Mouse (Mus musculus): ENCODE measurements around the gene Adcy5. TPM values are rescaled to one million over a fixed set of nuclear protein-coding genes. Genes with fewer than 3 reads are reported as not detected.

Adcy5 gene
- total RNA-seq, 1 experiment from 2014 or later: not detected

- no peak for ATAC-seq (replicated peaks; ENCODE audit: insufficient number of reproducible peaks, low FRiP score, low TSS enrichment, poor library complexity, severe bottlenecking)
Observed at GRCm38 (mm10) chr16:35154245-35154640, 434 bp upstream of the Adcy5 start.

- no peak for ATAC-seq (replicated peaks; ENCODE audit: insufficient number of reproducible peaks, low FRiP score, low TSS enrichment, poor library complexity, severe bottlenecking)
Observed at GRCm38 (mm10) chr16:35155391-35156305, 971 bp downstream of the Adcy5 start.

GRCm38 (mm10) chr16:35156306-35156695 is 1.6 kb downstream of the Adcy5 start:
- ATAC-seq (replicated peaks; ENCODE audit: insufficient number of reproducible peaks, low FRiP score, low TSS enrichment, poor library complexity, severe bottlenecking): no peak

GRCm38 (mm10) chr16:35156832-35157231 is 2.2 kb downstream of the Adcy5 start:
- no peak for ATAC-seq (replicated peaks; ENCODE audit: insufficient number of reproducible peaks, low FRiP score, low TSS enrichment, poor library complexity, severe bottlenecking)

GRCm38 (mm10) chr16:35159532-35159931 is 4.9 kb downstream of the Adcy5 start:
- no peak for ATAC-seq (replicated peaks; ENCODE audit: insufficient number of reproducible peaks, low FRiP score, low TSS enrichment, poor library complexity, severe bottlenecking)

GRCm38 (mm10) chr16:35159991-35160390 is 5.3 kb downstream of the Adcy5 start:
- no peak for ATAC-seq (replicated peaks; ENCODE audit: insufficient number of reproducible peaks, low FRiP score, low TSS enrichment, poor library complexity, severe bottlenecking)

- ATAC-seq (replicated peaks; ENCODE audit: insufficient number of reproducible peaks, low FRiP score, low TSS enrichment, poor library complexity, severe bottlenecking): no peak
Observed at GRCm38 (mm10) chr16:35164361-35165224, 9.9 kb downstream of the Adcy5 start.

- ATAC-seq (replicated peaks; ENCODE audit: insufficient number of reproducible peaks, low FRiP score, low TSS enrichment, poor library complexity, severe bottlenecking): no peak
Observed at GRCm38 (mm10) chr16:35165361-35165760, 10.7 kb downstream of the Adcy5 start.

GRCm38 (mm10) chr16:35165788-35166187 is 11.1 kb downstream of the Adcy5 start:
- no peak for ATAC-seq (replicated peaks; ENCODE audit: insufficient number of reproducible peaks, low FRiP score, low TSS enrichment, poor library complexity, severe bottlenecking)

- ATAC-seq (replicated peaks; ENCODE audit: insufficient number of reproducible peaks, low FRiP score, low TSS enrichment, poor library complexity, severe bottlenecking): no peak
Observed at GRCm38 (mm10) chr16:35169431-35169830, 14.8 kb downstream of the Adcy5 start.

- ATAC-seq (replicated peaks; ENCODE audit: insufficient number of reproducible peaks, low FRiP score, low TSS enrichment, poor library complexity, severe bottlenecking): no peak
Observed at GRCm38 (mm10) chr16:35172195-35172594, 17.5 kb downstream of the Adcy5 start.

- ATAC-seq (replicated peaks; ENCODE audit: insufficient number of reproducible peaks, low FRiP score, low TSS enrichment, poor library complexity, severe bottlenecking): no peak
Observed at GRCm38 (mm10) chr16:35178516-35178915, 23.8 kb downstream of the Adcy5 start.

- ATAC-seq (replicated peaks; ENCODE audit: insufficient number of reproducible peaks, low FRiP score, low TSS enrichment, poor library complexity, severe bottlenecking): no peak
Observed at GRCm38 (mm10) chr16:35179082-35179481, 24.4 kb downstream of the Adcy5 start.

- ATAC-seq (replicated peaks; ENCODE audit: insufficient number of reproducible peaks, low FRiP score, low TSS enrichment, poor library complexity, severe bottlenecking): no peak
Observed at GRCm38 (mm10) chr16:35183161-35183560, 28.5 kb downstream of the Adcy5 start.

- ATAC-seq (replicated peaks; ENCODE audit: insufficient number of reproducible peaks, low FRiP score, low TSS enrichment, poor library complexity, severe bottlenecking): no peak
Observed at GRCm38 (mm10) chr16:35188111-35188510, 33.4 kb downstream of the Adcy5 start.

- no peak for ATAC-seq (replicated peaks; ENCODE audit: insufficient number of reproducible peaks, low FRiP score, low TSS enrichment, poor library complexity, severe bottlenecking)
Observed at GRCm38 (mm10) chr16:35189420-35190141, 34.9 kb downstream of the Adcy5 start.

GRCm38 (mm10) chr16:35190777-35191176 is 36.1 kb downstream of the Adcy5 start:
- no peak for ATAC-seq (replicated peaks; ENCODE audit: insufficient number of reproducible peaks, low FRiP score, low TSS enrichment, poor library complexity, severe bottlenecking)

GRCm38 (mm10) chr16:35191271-35191670 is 36.6 kb downstream of the Adcy5 start:
- no peak for ATAC-seq (replicated peaks; ENCODE audit: insufficient number of reproducible peaks, low FRiP score, low TSS enrichment, poor library complexity, severe bottlenecking)

GRCm38 (mm10) chr16:35192471-35192870 is 37.8 kb downstream of the Adcy5 start:
- ATAC-seq (replicated peaks; ENCODE audit: insufficient number of reproducible peaks, low FRiP score, low TSS enrichment, poor library complexity, severe bottlenecking): no peak
